Mouse (Mus musculus) neural tube, embryonic 10.5 days (tissue): Measurements from ENCODE around the gene Slc25a5.

Experiments used
- DNase-seq: peaks from one replicate; pipeline ENCODE4 v3.0.0-alpha.2; 2017; ENCODE audit warnings: low spot score; ENCODE audit errors: extremely low spot score

Slc25a5 gene

GRCm38 (mm10) chrX:36799131-36799879 is 3.9 kb downstream of the Slc25a5 start:
- DNase-seq, result no peak

- DNase-seq, result no peak
Observed at GRCm38 (mm10) chrX:36803189-36803588, 7.7 kb downstream of the Slc25a5 start.

- no peak for DNase-seq
Observed at GRCm38 (mm10) chrX:36804196-36804595, 8.7 kb downstream of the Slc25a5 start.

- DNase-seq, result no peak
Observed at GRCm38 (mm10) chrX:36805466-36806235, 10.2 kb downstream of the Slc25a5 start.

GRCm38 (mm10) chrX:36807360-36808317 is 12.2 kb downstream of the Slc25a5 start:
- DNase-seq, result peak; percentile 87

GRCm38 (mm10) chrX:36808318-36808683 is 12.8 kb downstream of the Slc25a5 start:
- DNase-seq, result no peak

- no peak for DNase-seq
Observed at GRCm38 (mm10) chrX:36811377-36811776, 15.9 kb downstream of the Slc25a5 start.

GRCm38 (mm10) chrX:36814161-36814836 is 18.8 kb downstream of the Slc25a5 start:
- DNase-seq, result no peak

GRCm38 (mm10) chrX:36815022-36815421 is 19.6 kb downstream of the Slc25a5 start:
- DNase-seq, result no peak

GRCm38 (mm10) chrX:36815439-36815838 is 20.0 kb downstream of the Slc25a5 start:
- no peak for DNase-seq

- DNase-seq, result no peak
Observed at GRCm38 (mm10) chrX:36816368-36816899, 21.0 kb downstream of the Slc25a5 start.

GRCm38 (mm10) chrX:36816953-36817441 is 21.5 kb downstream of the Slc25a5 start:
- DNase-seq, result peak; percentile 60

- DNase-seq, result no peak
Observed at GRCm38 (mm10) chrX:36819575-36819974, 24.1 kb downstream of the Slc25a5 start.

- peak; percentile 51 for DNase-seq
Observed at GRCm38 (mm10) chrX:36820201-36820600, 24.8 kb downstream of the Slc25a5 start.

GRCm38 (mm10) chrX:36823932-36824711 is 28.7 kb downstream of the Slc25a5 start:
- DNase-seq, result no peak

- DNase-seq, result no peak
Observed at GRCm38 (mm10) chrX:36825032-36825431, 29.6 kb downstream of the Slc25a5 start.

GRCm38 (mm10) chrX:36826873-36827272 is 31.4 kb downstream of the Slc25a5 start:
- DNase-seq, result no peak

- DNase-seq, result no peak
Observed at GRCm38 (mm10) chrX:36830271-36830670, 34.8 kb downstream of the Slc25a5 start.

GRCm38 (mm10) chrX:36831632-36832031 is 36.2 kb downstream of the Slc25a5 start:
- no peak for DNase-seq
